Mouse (Mus musculus): Measurements from ENCODE around the gene Nacad. TPM values are rescaled to one million over a fixed set of nuclear protein-coding genes. Genes with fewer than 3 reads are reported as not detected.
A peak's percentile ranks its signal among the peaks of the same experiment; 100 is the strongest.

Gene Nacad
- polyA plus RNA-seq, 1 experiment from 2014 or later = 1.6 TPM

DNA sequence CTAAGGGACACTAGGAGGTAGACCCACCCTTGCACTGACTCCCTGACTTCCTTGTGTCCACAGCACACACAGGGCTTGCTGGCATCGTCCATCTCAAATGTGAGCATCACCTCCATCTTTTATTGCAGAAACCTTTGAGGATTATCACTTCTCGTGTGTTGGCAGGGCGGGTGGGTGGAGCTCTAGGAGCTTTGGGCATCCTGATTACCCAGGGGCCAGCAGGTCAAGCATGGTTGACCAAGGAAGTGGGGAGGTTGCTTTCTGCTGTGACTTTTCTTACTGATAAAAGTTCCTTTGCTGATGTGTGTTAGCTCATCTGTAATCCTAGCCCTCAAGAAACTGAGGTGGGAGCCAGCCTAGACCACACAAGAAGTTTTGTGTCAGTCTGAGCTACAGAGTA lies 29.7 kb downstream of the Nacad start:
- Histone ChIP-seq H3K4me2 (ENCODE audit: low read depth, low read length) (no peak overlapping the region), H3K9me3 (ENCODE audit: low read length) (no peaks in the 10 kb centered on the region), H3K4me3 (ENCODE audit: low read depth, low read length) (no peak overlapping the region), H3K4me1 (ENCODE audit: insufficient read depth) (0 out of 2 replicates have a peak, but pooled peaks cover 3% of the 10 kb centered on the region), H3K9ac (replicated peaks) (no peak overlapping the region), H3K27ac (ENCODE audit: low read depth) (no peak overlapping the region), H3K36me3 (replicated peaks; ENCODE audit: insufficient read depth, low read length) (peaks cover 46% of the 10 kb centered on the region), H3K27me3 (ENCODE audit: insufficient read depth, low read length) (no peaks in the 10 kb centered on the region)
- 77% methylated on average over 3 of the region's 3 CpGs for WGBS (ENCODE audit: insufficient replicate concordance)
- TF ChIP-seq CTCF (IDR thresholded peaks at IDR 0.05; ENCODE audit: low read depth) (no peak), EP300 (IDR thresholded peaks at IDR 0.05; ENCODE audit: low read depth) (no peak)
- no peak for ATAC-seq
- DNase-seq = no peak

DNA sequence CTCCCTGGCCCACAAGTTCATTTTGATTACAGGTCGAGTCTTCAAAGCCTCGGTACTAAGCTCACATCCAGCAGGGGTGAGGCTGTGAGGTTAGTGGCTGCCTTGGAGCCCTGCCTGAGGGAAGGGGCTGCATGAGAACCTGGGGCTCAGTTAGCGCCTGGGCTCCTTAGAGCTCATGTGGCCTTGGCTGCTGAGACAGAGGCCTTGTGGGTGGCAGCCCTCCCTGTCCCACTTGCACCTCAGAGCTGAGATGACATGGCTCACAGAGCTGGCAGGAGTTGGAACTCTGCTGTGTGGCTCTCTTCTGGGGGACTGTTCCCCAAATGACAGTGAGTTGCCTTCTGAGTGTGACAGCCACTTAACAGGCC lies 36.5 kb downstream of the Nacad start:
- DNase-seq = no peak
- WGBS (ENCODE audit: insufficient replicate concordance) = 38% methylated on average over 3 of the region's 3 CpGs
- Histone ChIP-seq H3K36me3 (replicated peaks; ENCODE audit: insufficient read depth, low read length) (peaks cover 43% of the 10 kb centered on the region), H3K4me2 (ENCODE audit: low read depth, low read length) (no peak overlapping the region), H3K9ac (replicated peaks) (no peak overlapping the region), H3K9me3 (ENCODE audit: low read length) (no peaks in the 10 kb centered on the region), H3K4me1 (ENCODE audit: insufficient read depth) (peaks cover 9% of the 10 kb centered on the region; the same call in 1 of the 2 replicates), H3K4me3 (ENCODE audit: low read depth, low read length) (no peak overlapping the region), H3K27ac (ENCODE audit: low read depth) (no peak overlapping the region), H3K27me3 (ENCODE audit: insufficient read depth, low read length) (no peaks in the 10 kb centered on the region)
- ATAC-seq = no peak
- TF ChIP-seq CTCF (IDR thresholded peaks at IDR 0.05; ENCODE audit: low read depth) (no peak), EP300 (IDR thresholded peaks at IDR 0.05; ENCODE audit: low read depth) (no peak)

DNA sequence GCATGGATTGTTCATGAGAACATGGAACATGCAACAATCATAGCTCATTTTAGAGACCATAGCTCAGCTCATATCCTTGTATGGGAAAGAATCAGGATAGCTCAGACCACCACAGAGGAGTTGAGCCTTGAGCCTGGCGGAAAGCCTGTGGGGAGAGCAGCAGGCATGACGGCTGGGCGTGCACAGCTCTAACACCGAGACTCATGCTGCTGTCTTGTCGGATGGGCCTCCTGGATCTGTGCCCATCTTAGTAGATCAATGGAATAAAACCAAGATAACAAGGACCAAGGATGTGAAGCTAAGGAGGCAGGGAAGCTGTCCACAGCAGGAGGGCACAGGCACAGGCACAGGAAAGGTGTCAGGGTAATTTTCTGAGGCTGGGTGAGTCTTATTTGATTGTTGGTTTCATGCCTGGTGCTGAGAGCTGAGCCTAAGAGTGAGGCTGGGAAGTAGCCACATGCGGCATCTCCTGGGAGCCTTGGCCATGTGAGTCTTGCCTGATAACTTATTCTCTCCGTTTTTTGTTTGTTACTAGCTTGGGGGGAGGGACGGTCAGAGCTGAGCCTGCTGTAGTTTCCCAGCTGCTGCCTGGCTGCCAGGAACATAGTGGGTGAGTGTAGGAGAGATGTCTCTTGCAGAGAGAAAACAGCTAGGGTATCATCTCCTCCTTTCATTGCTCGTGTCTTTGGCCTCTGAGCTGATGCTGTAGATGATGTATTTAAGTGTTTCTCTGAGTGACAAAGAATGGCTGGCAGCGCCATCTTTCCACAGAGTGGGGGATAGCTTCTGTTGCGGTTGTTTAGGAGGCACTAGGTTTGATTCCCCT lies 37.1 kb downstream of the Nacad start:
- Histone ChIP-seq H3K27ac (ENCODE audit: low read depth) (no peak overlapping the region), H3K36me3 (replicated peaks; ENCODE audit: insufficient read depth, low read length) (peaks cover 45% of the 10 kb centered on the region)
- DNase-seq = no peak

DNA sequence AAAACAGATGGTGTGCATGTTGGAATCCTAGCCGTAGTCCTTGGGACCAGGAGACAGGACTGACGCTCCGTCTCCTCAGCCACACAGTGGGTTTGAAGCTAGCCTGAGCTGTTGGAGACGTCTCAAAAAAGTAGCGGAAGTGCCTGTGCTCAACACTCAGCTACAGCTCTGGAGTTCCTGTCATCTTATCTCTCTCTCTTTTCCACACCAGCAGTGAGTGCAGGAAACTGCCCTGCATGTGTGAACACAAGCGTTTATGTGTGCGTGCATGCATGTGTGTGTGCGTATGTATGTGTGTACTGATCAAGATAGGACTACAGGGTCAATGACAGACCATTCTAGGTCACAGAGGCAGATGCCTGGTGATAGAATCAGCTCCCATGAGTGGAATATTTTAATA lies 37.9 kb downstream of the Nacad start:
- WGBS (ENCODE audit: insufficient replicate concordance) = 46% methylated on average over 8 of the region's 8 CpGs
- H3K36me3 ChIP-seq (replicated peaks; ENCODE audit: insufficient read depth, low read length) = peaks cover 41% of the 10 kb centered on the region
- peaks cover 9% of the 10 kb centered on the region; the same call in 1 of the 2 replicates for H3K4me1 ChIP-seq (ENCODE audit: insufficient read depth)
- ATAC-seq (peak; percentile 38), DNase-seq (no peak)
- H3K9me3 ChIP-seq (ENCODE audit: low read length) = no peaks in the 10 kb centered on the region
- no peak overlapping the region for H3K9ac ChIP-seq (replicated peaks)
- H3K27ac ChIP-seq (ENCODE audit: low read depth) = peak overlapping the region; percentile 1; the same call in 1 of the 2 replicates
- TF ChIP-seq EP300 (IDR thresholded peaks at IDR 0.05; ENCODE audit: low read depth) = no peak
- no peak for TF ChIP-seq CTCF (IDR thresholded peaks at IDR 0.05; ENCODE audit: low read depth)
- no peak overlapping the region for H3K4me3 ChIP-seq (ENCODE audit: low read depth, low read length)
- no peak overlapping the region for H3K4me2 ChIP-seq (ENCODE audit: low read depth, low read length)
- no peaks in the 10 kb centered on the region for H3K27me3 ChIP-seq (ENCODE audit: insufficient read depth, low read length)

More for the DNA sequence above, 37.1 kb downstream of the Nacad start:
- Histone ChIP-seq H3K27me3 (ENCODE audit: insufficient read depth, low read length) (no peaks in the 10 kb centered on the region), H3K4me1 (ENCODE audit: insufficient read depth) (peaks cover 9% of the 10 kb centered on the region; the same call in 1 of the 2 replicates), H3K4me3 (ENCODE audit: low read depth, low read length) (no peak overlapping the region), H3K4me2 (ENCODE audit: low read depth, low read length) (no peak overlapping the region), H3K9me3 (ENCODE audit: low read length) (no peaks in the 10 kb centered on the region), H3K9ac (replicated peaks) (no peak overlapping the region)
- WGBS (ENCODE audit: insufficient replicate concordance) = 58% methylated on average over 11 of the region's 11 CpGs
- no peak for TF ChIP-seq EP300 (IDR thresholded peaks at IDR 0.05; ENCODE audit: low read depth)
- TF ChIP-seq CTCF (IDR thresholded peaks at IDR 0.05; ENCODE audit: low read depth) = peak; percentile 44
- ATAC-seq = no peak; the same call in 1 of the 2 replicates

GRCm38 (mm10) chr11:6566496-6566895 lies 39.4 kb downstream of the Nacad start:
- peaks cover 32% of the 10 kb centered on the region for H3K36me3 ChIP-seq (replicated peaks; ENCODE audit: insufficient read depth, low read length)
- DNase-seq (no peak), ATAC-seq (no peak)
- no peaks in the 10 kb centered on the region for H3K9me3 ChIP-seq (ENCODE audit: low read length)
- TF ChIP-seq CTCF (IDR thresholded peaks at IDR 0.05; ENCODE audit: low read depth) = no peak
- H3K4me1 ChIP-seq (ENCODE audit: insufficient read depth) = peaks cover 9% of the 10 kb centered on the region
- no peak overlapping the region for H3K9ac ChIP-seq (replicated peaks)
- H3K4me3 ChIP-seq (ENCODE audit: low read depth, low read length) = no peak overlapping the region
- H3K27ac ChIP-seq (ENCODE audit: low read depth) = no peak overlapping the region
- no peak overlapping the region for H3K4me2 ChIP-seq (ENCODE audit: low read depth, low read length)
- WGBS (ENCODE audit: insufficient replicate concordance) = 53% methylated on average over 4 of the region's 4 CpGs
- no peaks in the 10 kb centered on the region for H3K27me3 ChIP-seq (ENCODE audit: insufficient read depth, low read length)

GRCm38 (mm10) chr11:6563201-6563600 lies 42.7 kb downstream of the Nacad start:
- H3K9me3 ChIP-seq (ENCODE audit: low read length) = no peaks in the 10 kb centered on the region
- DNase-seq (no peak), ATAC-seq (no peak)
- no peak overlapping the region for H3K4me2 ChIP-seq (ENCODE audit: low read depth, low read length)
- H3K4me3 ChIP-seq (ENCODE audit: low read depth, low read length) = no peak overlapping the region
- H3K27me3 ChIP-seq (ENCODE audit: insufficient read depth, low read length) = no peaks in the 10 kb centered on the region
- H3K9ac ChIP-seq (replicated peaks) = no peak overlapping the region
- 58% methylated on average over 4 of the region's 4 CpGs for WGBS (ENCODE audit: insufficient replicate concordance)
- no peak for TF ChIP-seq EP300 (IDR thresholded peaks at IDR 0.05; ENCODE audit: low read depth)
- no peak for TF ChIP-seq CTCF (IDR thresholded peaks at IDR 0.05; ENCODE audit: low read depth)
- H3K36me3 ChIP-seq (replicated peaks; ENCODE audit: insufficient read depth, low read length) = peaks cover 15% of the 10 kb centered on the region
- peaks cover 21% of the 10 kb centered on the region for H3K4me1 ChIP-seq (ENCODE audit: insufficient read depth)
- no peak overlapping the region for H3K27ac ChIP-seq (ENCODE audit: low read depth)

Measured in liver, postnatal 0 days (tissue).